ENCODE assay signal across 20 mouse cellular contexts in the genomic region with DNA sequence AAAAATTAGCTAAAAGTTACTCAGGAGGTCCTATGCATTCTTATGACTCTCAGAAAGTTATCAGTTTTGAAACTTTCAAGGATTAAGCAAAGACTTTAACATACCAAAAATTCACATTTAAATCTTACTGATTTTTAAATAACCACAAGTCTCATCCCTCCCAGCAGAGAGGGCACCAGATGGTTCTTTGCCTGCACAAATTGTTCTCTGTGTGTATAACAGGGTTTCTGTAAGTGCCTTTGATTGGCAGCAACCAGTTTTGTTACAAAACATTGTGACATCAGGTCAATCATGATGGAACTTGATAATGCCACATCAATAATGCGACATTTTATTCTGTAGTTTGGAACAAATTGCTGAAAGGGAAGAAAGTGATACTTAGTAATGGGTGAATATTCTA.
"Had no signal": no experiment of that assay in that cellular context is flagged by ENCODE, and none has a peak within 500 bp of the region (broad histone marks: within the 10 kb centered on the region; RNA-seq: fewer than 3 reads in every experiment).

No protein-coding gene starts in this region.

- H3K4me3 ChIP-seq: liver, embryonic 13.5 days; neural tube, embryonic 12.5 days; neural tube, embryonic 15.5 days had no signal

- H3K4me2 ChIP-seq: liver, embryonic 13.5 days; midbrain, embryonic 11.5 days; neural tube, embryonic 12.5 days; neural tube, embryonic 15.5 days had no signal

- H3K27ac ChIP-seq: liver, embryonic 13.5 days; neural tube, embryonic 12.5 days; neural tube, embryonic 15.5 days; stomach, postnatal 0 days had no signal

- H3K9me3 ChIP-seq: liver, embryonic 13.5 days; neural tube, embryonic 12.5 days; neural tube, embryonic 15.5 days had no signal

- H3K4me1 ChIP-seq: liver, embryonic 13.5 days; neural tube, embryonic 12.5 days; neural tube, embryonic 15.5 days had no signal

- DNase-seq: kidney, adult 18-20 months; kidney, adult 9 months; kidney, postnatal 25 days; liver, embryonic 13.5 days; lung, adult 2 months; lung, postnatal 14 days; lung, postnatal 4 days; midbrain, embryonic 14.5 days; right cerebral cortex, adult 18-20 months; right cerebral cortex, postnatal 14 days; right cerebral cortex, postnatal 4 days; thymus, adult 2 months; thymus, postnatal 14 days; thymus, postnatal 4 days had no signal

- ATAC-seq: inflammation-experienced regulatory T-cells, adult 6 months; intestine, embryonic 16.5 days had no signal

- H3K36me3 ChIP-seq: liver, embryonic 13.5 days; neural tube, embryonic 12.5 days; neural tube, embryonic 15.5 days had no signal

- H3K9ac ChIP-seq: liver, embryonic 13.5 days; neural tube, embryonic 12.5 days; neural tube, embryonic 15.5 days had no signal

- H3K27me3 ChIP-seq: liver, embryonic 13.5 days; neural tube, embryonic 12.5 days; neural tube, embryonic 15.5 days had no signal
